Mouse (Mus musculus): ENCODE results near the gene Dctn3. TPM values are rescaled to one million over a fixed set of nuclear protein-coding genes. Genes with fewer than 3 reads are reported as not detected.

Dctn3 gene
- 10 to 100 TPM; 63.4 to 85.0 TPM for total RNA-seq (2023)

DNA sequence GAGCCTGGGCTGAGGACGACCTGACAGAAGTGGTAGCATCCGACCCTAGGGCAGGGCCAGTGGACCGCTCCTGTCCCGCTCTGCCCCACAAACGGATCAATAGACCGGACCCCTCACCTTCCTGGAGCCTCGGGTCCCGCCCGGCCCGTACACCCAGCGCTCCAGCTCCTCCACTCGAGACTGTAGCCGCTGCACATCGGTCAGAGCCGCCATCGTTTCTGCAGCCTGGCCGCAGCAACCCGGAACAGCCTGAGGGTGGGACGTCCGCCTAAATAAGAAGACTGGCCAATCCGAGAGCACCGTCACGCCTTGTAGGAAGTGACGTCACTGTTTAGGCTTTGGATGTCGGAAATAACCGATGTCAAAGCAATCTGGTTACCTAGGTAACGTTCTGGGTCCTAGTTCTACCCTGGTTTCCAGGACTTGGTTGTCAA lies at the start of gene Dctn3:
Gene Dctn3, minus strand, starts transcription at position 253 of the 434 bp plus-strand sequence.

GRCm38 (mm10) chr4:41755338-41756305 lies 32.7 kb upstream of the Dctn3 start, which contains the start of gene Sigmar1:
Gene Sigmar1 (minus strand): TSS chr4:41756157.

GRCm38 (mm10) chr4:41754797-41755337 lies 31.9 kb upstream of the Dctn3 start, which contains the start of gene Galt:
Gene Galt (plus strand): TSS chr4:41755228.

DNA sequence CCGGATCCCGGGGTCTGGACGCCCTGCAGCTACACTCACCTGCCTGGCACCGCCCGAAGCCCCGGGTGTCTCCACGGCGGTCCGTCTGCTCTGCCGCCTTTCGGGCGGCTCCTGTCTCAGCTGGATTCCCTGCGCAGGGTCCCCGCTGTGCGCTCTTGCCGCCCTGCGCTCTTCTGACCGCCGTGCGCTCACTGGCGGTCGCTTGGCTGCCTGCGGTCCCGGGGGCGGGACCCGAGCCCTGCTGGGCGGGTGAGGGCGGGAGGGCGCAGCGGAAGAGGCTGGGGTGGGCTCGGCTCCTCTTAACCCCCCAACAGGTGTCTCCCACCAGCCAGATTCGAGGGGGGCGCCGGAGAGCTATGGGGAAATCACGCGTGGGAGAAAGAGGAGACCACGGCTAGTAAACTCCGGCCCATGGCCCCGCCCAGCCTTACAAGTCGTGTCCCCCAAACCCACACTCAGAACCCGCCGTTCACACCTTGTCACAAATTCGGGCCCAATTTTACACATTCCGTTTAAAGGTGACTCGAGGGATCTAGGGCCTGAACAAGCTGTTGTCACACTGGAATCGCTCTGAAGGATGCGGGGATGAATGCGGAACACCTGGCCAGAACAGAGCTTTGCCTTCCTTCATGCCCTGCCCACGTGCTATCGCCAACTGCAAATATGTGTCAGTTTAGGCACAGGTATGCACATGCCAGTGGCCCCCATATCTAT lies 8.2 kb upstream of the Dctn3 start, which contains the start of gene Arid3c:
Gene Arid3c, minus strand, starts transcription at position 91 of the 714 bp plus-strand sequence.

GRCm38 (mm10) chr4:41713197-41714067 lies 9.5 kb downstream of the Dctn3 start, which contains the start of gene Rpp25l:
Gene Rpp25l (minus strand): TSS chr4:41713534.

DNA sequence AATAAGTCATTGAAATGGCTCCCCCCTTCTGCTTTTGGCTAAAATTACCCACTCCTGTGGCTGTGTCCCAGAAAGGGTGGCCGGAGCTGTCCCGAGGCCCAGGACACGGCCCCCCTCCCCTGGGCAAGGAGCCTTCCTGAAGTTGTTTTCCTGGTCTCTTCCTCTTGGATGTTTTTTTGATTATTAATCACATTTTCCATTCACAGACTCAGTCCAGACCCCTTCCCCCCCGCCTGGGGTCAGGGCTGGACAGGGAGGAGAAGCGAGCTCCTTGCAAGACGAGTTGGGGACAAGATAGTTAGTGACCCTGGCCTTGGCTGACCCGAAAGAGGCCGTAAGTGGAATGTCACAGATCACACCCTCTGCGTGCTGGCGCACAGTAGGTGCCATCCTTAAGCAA lies 23.2 kb downstream of the Dctn3 start, which contains the start of gene Il11ra1:
Gene Il11ra1, plus strand, starts transcription at position 207 of the 400 bp plus-strand sequence.

DNA sequence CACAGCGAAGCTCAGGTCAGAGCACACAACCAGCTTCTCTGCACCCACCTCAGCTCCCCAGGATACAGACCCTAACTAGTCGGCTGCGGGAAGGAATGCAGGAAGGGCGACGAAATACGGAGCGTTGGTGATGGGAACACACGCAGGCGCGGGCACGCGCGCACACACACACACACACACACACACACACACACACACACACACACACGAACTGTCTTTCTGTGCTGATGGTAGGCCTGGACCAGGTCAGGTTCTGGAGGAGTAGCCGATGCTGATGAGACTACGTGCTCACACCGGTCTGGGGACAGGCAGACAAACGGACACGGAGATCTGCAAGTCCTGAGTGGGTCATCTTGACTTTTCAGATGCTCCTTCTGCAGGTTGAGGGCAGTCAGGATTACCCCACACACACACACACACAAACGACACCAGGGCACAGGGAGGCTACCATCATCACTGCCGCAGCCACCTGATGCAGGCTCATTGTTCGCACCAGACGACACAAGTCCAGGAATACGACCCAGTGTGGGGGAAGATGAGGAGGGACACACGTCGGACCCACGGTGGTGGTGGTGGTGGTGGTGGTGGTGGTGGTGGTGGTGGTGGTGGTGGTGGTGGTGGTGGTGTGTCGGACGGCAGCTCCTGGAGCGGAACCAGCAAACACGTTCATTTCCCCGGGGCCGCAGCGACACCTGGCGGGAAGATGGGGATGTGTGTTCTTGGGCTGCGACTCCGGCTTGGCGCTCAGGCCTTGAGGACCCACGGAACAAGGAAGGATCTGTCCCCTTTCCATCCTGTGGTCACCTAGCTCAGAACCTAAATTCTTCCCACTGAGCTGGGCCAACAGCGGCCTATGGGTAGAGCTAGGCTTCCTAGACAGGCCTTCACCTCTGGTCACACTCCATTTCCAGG lies 25.8 kb downstream of the Dctn3 start, which contains the start of gene Cntfr:
Gene Cntfr, minus strand, starts transcription at position 160 of the 912 bp plus-strand sequence.

Other genes starting within 250 kb of the Dctn3 start
- under 1 TPM in 1 of 2 experiments, not detected in 1; 0.13 TPM for gene AI464131, start 220.1 kb downstream of the Dctn3 start, total RNA-seq (2023)
- gene 1110017D15Rik, start 205.8 kb downstream of the Dctn3 start, total RNA-seq (2023), result not detected
- gene Fam219a, start 153.6 kb downstream of the Dctn3 start, total RNA-seq (2023), result 10 to 100 TPM; 17.3 to 21.2 TPM
- gene Dnaic1, start 153.4 kb downstream of the Dctn3 start, total RNA-seq (2023), result not detected
- gene Enho, start 82.8 kb downstream of the Dctn3 start, total RNA-seq (2023), result not detected
- gene Cntfr, start 26.1 kb downstream of the Dctn3 start, total RNA-seq (2023), result not detected
- 10 to 100 TPM in 1 of 2 experiments, 1 to 10 TPM in 1; 5.9 to 10.2 TPM for gene Il11ra1, start 23.2 kb downstream of the Dctn3 start, total RNA-seq (2023)
- 10 to 100 TPM; 16.5 to 18.3 TPM for gene Rpp25l, start 9.6 kb downstream of the Dctn3 start, total RNA-seq (2023)
- gene Arid3c, start 8.0 kb upstream of the Dctn3 start, total RNA-seq (2023), result under 1 TPM in 1 of 2 experiments, not detected in 1; 0.31 TPM
- 10 to 100 TPM; 22.7 to 27.3 TPM for gene Galt, start 32.1 kb upstream of the Dctn3 start, total RNA-seq (2023)
- 10 to 100 TPM; 17.9 to 18.5 TPM for gene Sigmar1, start 33.0 kb upstream of the Dctn3 start, total RNA-seq (2023)
- gene Ccl27a, start 51.1 kb upstream of the Dctn3 start, total RNA-seq (2023), result 1 to 10 TPM; 3.2 to 5.2 TPM
- gene Gm21541, start 180.4 kb upstream of the Dctn3 start, total RNA-seq (2023), result not detected
- 1 to 10 TPM; 1.8 to 3.3 TPM for gene Gm20878, start 218.4 kb upstream of the Dctn3 start, total RNA-seq (2023)
- gene Fam205a4, start 242.9 kb upstream of the Dctn3 start, total RNA-seq (2023), result under 1 TPM in 1 of 2 experiments, not detected in 1; 0.24 TPM